Mouse (Mus musculus) left cerebral cortex, postnatal 14 days (tissue): Measurements from ENCODE around the gene Micall2. TPM values are rescaled to one million over a fixed set of nuclear protein-coding genes. Genes with fewer than 3 reads are reported as not detected.
A peak's percentile ranks its signal among the peaks of the same experiment; 100 is the strongest.

Source experiments
- DNase-seq, 2 experiments: peaks; one replicate each; pipeline ENCODE4 v3.0.0; 2021 to 2022; ENCODE audit warnings: low spot score in 2 of 2, mixed read lengths in 1 of 2
- intact Hi-C: fragments of 180-260 bp; cut with DNase I; formaldehyde crosslinking; loops from one replicate; pipeline ENCODE4 v1.15.1; 2025
- total RNA-seq, 2 experiments: library from RNA; stranded (reverse); gene quantifications; 2 replicates each; pipeline ENCODE4 v1.2.3; 2021

Gene Micall2
- total RNA-seq, 2 experiments from 2014 or later: 1.6 to 2.8 TPM

DNA sequence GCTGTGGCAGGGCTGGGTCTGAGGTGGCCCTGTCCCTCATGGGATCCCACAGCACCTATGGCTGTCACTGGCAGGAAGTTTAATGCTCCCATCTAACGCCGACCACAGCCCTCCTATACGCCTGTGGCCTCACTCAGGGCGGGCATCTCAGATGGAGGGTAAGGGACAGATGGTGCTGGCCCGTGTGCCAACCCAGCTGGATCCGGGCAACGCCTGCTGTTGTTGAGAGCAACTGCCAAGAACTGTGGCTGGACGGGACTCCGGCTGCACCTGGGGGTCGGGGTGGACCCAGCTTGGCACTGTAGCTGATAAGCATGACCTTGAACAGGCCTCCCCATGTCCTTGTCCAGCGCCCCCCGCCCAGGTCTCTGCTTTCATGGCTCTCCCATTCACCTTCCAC lies 47.8 kb downstream of the Micall2 start:
- no peak for DNase-seq
- intact Hi-C loops: no loop called here

DNA sequence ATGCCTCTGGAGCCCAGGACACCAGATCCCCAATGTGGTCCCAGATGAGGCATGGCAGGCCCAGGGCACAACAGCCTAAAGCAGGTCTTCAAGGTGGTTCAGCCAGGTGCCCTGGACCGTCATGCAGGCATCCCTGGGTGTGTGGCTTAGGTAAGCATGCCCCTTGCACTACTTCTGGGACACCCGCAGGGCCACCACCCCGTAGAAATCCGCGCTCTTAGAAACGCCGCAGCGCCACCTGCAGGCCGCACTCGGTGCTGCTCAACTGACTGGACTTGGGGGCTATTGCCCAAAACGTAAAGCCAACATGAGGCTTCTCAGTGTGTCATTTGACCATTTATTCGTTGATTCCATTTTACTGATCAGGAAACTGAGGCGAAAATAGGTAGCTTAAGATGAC lies 48.5 kb downstream of the Micall2 start:
- intact Hi-C loops: no loop called here
- peak in 1 of 2 experiments; percentile 37 for DNase-seq

DNA sequence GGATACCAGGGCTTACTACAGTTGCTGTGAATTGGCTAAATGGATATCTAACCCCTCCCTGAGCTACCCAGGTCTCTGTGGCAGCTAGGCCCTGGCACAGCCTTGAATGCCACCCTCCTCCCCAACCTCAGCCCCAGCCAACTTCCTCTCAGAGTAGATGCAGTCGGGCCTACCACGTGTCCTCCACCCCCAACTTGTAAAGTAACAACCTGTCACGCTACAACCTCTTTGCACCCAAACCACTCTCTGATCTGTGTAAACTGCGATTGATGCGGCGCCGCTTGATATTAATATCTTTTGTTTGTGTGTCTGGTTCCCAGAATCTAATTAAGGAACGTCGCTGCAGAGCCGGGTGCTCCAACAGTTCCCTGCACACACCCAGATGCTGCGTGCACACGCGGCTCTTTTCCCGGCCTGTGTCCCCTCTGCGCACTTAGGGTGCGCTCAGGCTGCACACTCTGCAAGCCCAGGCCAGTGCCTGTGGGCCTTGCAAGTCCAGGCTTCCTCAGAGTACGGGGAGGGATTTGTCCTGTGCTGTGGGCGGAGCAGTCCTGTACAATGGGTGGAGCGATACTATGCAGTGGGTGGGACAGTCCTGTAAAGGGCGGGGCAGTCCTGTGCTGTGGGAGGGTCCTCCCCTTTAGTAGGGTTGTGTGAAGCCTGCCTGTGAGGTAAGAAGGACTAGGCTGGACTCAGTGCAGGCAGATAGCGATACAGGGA lies 49.4 kb downstream of the Micall2 start:
- peak in 1 of 2 experiments; percentile 24 for DNase-seq
- intact Hi-C loops: no loop called here

DNA sequence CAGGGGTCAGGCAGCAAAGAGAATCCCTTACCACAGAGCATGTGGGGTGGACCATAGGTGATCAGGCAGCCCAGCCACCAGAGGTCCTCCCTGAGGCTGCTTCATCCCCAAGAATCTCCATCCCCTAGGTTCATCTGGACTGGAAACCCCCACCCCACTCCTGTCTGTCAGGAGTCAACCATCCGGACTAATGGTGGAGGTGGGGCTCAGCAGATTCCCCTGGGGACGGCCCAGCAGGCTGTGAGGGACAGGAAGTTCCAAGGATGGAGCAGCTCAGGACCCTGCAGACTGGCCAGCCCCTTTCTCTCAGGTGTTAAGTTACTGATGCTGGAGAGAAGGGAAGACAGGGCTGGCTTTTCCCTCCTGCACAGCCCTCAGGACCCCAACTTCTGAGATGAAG lies 52.9 kb downstream of the Micall2 start:
- DNase-seq: no peak

DNA sequence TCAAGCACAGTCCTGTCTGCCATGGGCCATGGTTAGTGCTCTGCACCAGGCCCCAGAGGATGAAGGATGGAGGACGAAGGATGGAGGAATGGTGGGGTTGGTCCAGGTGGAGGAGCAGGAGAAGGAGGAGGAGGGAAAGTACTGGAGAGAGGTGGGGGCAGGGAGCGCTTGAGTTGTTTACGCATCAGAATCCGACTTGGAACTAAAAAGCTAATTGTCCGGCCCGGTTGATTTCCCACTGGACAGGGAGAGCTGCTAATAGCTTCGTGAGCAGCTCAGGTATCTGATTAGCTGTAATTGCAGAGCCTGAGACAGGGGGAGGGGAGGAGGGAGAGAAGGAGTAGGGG lies 53.5 kb downstream of the Micall2 start:
- no peak for DNase-seq
- intact Hi-C loops: no loop called here

More for the DNA sequence above, 52.9 kb downstream of the Micall2 start:
- intact Hi-C loops: no loop called here

DNA sequence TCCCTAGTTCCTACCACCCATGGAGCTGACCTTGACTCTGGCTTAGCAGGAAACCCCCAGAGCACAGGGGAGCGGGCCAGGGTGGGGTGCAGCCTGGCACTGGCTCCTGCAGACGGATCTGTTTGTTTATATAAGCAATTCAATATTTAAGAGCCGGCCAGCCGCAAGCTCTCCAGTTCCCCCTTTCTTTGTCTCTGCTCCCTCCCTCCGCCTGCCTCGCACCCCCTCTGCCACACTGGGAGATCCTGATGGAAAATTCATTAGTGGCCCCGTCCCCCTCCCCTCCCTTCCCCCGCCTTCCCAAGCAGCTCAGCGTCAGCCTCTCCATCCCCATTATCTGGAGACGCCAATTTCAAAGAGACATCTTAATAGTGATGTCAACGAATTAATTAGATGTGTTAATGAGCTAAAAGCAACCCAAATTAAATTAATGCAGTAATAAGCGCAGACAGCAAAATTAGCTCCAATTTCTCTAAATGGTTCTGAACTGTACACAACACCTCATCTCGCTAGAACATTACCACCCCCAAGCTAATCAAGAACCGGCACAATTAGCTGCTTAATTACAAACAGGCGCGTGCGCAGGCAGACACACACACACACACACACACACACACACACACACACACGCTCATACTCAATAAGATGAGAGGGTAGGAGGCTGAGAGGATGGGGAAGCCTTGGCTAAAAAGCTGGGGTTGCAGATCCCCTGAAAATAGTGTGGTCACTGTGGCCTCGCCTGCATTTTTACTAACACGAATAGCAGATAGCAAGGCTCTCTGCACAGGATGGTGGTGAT lies 54.1 kb downstream of the Micall2 start:
- DNase-seq: peak in 1 of 2 experiments; percentile 23

DNA sequence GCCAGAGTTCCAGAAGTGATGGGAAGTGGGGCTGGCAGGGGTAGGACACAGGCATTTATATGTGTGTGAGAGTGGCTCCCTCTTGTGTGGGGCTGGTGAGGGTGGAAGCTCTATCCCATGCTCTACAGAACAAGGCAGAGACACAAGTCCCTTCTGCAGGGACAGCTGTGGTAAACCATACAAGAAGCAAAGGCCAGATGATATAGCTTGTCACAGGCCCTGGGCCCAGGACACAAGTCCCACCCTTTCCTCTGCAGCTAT lies 60.5 kb downstream of the Micall2 start:
- intact Hi-C loops: no loop called here
- no peak for DNase-seq

More for the DNA sequence above, 54.1 kb downstream of the Micall2 start:
- intact Hi-C loops: no loop called here

DNA sequence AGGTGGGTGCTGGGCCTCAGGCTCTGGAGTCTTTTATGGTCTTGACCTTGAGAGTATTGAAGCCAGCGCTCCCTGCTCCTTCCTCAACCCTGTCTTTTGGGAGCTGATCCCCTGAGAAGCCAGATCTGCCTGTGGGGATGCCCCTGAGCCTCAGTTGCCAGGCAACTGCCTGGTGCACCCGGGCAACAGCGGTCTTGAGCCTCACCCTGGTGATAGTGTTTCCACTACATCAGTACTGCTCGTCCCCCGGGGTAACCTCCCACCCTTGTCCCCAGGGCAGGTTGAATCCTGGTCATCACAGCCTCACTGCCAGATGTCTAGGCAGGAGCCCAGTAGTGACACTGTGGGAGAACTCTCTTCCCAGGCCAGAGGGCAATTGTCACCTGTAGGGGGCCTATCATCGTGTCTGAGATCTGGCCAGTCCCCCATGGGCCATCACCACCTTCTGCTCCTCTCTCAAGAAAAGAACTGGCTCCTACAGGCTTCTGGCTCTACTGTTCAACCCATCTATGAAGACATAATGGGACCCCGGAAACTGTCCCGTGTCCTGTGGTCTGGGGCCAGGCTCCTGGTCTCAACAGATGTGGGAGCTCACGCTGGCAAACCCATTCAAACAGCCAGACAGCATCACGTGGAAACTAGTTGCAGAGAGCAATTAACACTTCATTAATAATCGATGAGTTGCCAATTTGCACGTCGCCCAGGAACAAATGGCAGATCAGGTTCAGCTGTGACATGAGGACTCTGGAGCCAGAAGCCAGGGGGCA lies 61.0 kb downstream of the Micall2 start:
- intact Hi-C loops: no loop called here
- no peak for DNase-seq

DNA sequence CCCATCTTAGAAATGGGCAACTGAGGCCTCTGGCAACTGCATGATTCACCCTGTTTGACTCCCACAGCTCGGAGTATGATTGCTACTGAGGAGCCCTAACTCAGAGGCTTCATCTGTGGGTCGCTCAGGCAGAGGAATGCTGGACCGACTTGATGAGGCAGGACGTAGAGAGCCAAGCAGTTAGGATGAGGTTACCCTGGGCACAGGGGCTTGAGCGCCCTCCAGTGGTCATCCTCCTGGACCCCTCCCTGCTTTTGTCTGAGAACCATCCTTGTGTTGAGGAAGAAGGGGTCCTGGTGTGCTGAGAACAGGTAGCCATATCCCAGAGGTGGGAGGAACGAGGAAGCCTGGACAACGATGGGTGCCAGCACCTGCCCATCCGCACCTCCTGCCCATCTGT lies 66.8 kb downstream of the Micall2 start:
- DNase-seq: no peak
- intact Hi-C loops: no loop called here

DNA sequence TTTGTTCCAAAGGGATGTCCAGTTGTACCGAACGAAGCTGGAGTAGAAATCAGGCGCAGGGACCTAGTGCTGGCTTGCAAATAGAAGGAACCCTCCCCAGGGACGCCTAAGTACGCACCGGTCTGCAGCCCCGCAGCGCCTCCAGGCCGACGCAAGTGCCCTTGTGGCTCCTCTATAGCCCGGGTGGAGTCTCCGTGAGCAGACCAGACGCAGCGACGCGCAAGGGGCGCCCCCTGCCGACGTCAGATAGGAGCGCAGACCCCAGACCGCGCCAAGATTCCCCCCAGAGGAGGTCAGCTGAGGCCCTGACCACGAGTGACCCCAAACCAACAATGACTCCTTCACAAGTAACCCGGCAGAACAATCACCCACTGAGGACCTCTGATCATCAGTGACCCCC lies 67.6 kb downstream of the Micall2 start:
- intact Hi-C loops: loop anchor here (1.0 kb wide), 1 partner anchor 132 kb away; no protein-coding TSS in a partner anchor
- DNase-seq: peak; percentile 47 to 63

DNA sequence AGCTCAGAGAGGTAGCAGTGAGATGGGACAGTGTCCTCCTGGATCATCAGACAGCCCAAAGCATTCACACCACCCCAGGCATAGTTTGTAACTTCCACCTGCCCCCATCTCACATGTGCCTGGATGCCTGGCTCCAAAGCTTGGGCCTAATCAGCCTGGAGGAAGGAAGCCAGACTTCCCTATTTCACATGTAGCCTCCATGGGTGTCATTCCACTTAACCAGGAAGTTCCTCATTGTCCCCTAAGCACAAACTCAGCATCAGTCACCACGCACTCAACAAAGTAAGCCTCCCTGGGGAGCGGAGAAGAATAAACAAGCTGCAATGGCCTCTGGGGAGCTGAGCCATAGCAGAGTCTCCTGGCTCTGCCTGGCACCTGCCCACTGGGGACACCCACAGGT lies 69.6 kb downstream of the Micall2 start:
- DNase-seq: no peak
- intact Hi-C loops: no loop called here

DNA sequence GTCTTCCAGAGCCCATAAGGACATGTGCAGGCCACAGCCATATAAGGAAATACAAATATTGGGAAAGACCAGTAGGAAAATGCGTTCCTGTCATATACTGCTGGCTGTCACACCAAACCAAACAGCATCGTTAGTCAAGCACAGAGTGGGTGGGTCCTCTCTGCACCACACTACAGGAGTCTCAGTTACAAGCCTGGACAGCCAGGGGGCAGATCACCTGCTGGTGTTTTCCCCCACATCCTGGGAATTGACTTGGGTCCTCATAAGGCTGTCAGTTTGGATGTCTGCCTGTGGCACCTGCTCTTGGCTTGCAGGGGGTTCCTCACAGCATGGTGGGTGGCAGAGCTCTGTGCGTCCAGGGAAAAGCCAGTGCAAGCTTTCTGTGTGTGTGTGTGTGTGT lies 70.8 kb downstream of the Micall2 start:
- intact Hi-C loops: no loop called here
- peak in 1 of 2 experiments; percentile 24 for DNase-seq

DNA sequence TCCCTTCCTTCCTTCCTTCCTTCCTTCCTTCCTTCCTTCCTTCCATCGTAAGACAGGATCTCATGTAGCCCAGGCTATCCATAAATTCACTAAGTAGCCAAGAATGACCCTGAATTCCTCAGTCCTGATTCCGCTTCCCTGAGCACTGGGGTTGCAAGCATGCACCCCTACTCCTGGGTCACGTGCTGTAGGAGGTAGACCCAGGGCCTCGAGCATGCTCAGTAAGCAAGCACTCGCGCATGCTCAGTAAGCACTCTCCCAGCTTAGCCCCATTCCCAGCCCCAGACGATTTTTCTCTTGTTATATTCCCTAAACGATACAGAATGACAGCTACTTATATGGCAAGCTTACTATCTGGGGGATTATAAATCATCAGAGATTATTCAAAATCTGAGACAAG lies 74.4 kb downstream of the Micall2 start:
- intact Hi-C loops: no loop called here
- DNase-seq: no peak

DNA sequence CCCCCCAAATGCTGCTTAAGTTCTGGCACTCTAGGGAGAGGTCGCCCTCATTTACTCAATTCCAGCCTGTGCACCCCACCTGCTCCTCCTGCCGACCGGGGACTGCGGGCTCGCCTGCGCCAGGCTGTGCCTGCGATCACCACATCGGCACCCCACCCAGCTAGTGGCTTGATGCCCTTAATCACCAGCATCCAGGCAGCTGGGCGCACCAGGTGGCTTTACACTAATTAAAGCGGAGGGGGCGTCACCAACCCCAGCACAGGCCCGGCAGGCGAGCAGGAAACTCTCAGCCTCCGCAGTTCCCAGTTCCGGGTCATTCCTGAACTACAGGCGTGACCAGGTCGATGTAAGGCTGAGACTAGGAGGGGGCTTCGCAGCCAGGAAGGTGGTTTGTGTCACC lies 76.8 kb downstream of the Micall2 start:
- intact Hi-C loops: no loop called here
- DNase-seq: no peak

DNA sequence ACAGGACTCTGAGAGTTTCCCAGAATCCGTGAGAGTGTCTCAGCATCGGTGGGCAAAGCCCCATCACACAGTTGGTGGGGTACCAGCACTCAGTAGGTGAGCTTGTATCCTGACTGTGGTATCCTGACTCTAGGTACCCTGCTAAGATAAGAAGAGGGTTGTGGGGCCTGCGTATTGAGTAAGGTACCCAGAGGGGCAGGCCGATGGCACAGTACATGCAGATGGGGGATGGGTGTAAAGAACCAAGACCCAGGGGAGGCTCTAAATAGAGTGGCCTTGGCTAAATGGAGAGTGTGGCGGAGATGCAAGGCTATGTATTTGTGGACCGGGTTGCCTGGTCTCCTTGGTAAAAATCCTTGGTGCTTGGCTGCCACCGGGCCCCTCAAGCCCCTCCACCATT lies 77.3 kb downstream of the Micall2 start:
- intact Hi-C loops: no loop called here
- no peak for DNase-seq

DNA sequence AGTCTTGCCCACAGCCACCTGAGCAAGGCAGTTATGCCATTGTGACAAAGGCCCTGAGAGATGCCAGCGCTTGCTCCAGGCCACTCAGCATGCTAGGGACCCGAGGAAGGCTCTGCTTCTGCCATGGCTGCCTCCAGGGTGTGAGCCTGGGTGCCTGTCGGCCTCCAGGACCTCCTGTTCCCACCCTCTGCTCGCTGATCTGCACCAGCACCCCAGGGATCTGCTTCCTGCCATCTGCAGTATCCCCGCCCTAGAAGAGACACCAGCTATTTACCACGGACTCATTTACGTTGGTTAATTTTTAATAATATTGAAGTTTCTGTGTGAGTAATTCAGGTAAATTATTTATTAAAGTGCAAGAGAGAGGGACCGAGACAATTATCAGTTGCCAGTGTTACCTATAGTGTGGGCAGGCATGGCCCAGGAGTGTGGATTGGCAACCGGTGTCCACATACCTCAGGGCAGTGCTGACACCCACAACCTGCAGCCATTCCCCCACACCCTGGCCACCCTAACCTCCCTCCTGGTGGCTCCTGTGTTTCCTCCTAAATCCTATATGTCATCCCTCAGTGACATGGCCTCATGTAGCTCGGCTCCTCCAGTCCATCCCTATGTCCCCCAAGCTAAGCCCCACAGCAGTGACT lies 78.1 kb downstream of the Micall2 start:
- no peak for DNase-seq
- intact Hi-C loops: no loop called here
